Mouse (Mus musculus): ENCODE results near the gene Cap2.
A peak's percentile ranks its signal among the peaks of the same experiment; 100 is the strongest.

DNA sequence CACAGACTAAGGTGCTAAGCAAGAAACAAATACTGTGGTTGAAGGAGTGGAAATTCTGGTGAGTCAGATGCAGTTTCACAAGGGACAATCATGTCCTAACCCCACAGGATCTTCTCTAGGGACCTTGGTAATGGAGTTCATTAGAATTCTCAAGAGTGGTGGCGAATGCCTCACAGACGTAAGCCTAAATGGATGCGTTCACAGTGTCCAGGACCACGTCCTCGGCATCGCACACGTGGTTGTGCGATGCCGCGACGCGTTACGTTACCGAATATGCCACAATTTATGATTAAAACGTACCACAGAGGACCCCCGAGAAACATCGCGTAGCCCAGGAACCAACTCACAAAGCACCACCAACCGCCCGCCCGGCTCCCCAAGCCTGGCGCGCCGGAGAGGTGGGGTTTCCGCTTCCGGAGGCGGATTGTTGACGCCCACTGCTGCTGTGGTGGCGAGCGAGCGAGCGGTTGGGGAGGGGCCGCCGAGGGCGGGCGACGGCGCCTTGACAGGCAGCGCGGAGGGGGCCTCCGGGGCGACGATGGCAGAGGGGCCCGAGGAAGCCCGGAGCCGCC is 167.5 kb downstream of the Cap2 start, which contains the start of gene Fam8a1:
- TF ChIP-seq POLR2A (IDR thresholded peaks at IDR 0.05; ENCODE audit: low read depth, low read length) (peak; percentile 88), CTCF (IDR thresholded peaks at IDR 0.05; ENCODE audit: extremely low read depth, insufficient read length, insufficient replicate concordance, low read depth, low read length) (no peak)

Data from small intestine, adult 2 months (tissue).